Mouse (Mus musculus): ENCODE measurements around the gene Mylk.

GRCm38 (mm10) chr16:35033809-35034577 lies 289.0 kb downstream of the Mylk start:
- TF ChIP-seq POLR2A (IDR thresholded peaks at IDR 0.05; ENCODE audit: extremely low read depth, insufficient read depth, low read length) (no peak), CTCF (IDR thresholded peaks at IDR 0.05; ENCODE audit: extremely low read depth, insufficient read depth, low read length) (no peak)

Measured in cortical plate, adult 2 months (tissue).